Mouse (Mus musculus): ENCODE results near the gene Daam1.

DNA sequence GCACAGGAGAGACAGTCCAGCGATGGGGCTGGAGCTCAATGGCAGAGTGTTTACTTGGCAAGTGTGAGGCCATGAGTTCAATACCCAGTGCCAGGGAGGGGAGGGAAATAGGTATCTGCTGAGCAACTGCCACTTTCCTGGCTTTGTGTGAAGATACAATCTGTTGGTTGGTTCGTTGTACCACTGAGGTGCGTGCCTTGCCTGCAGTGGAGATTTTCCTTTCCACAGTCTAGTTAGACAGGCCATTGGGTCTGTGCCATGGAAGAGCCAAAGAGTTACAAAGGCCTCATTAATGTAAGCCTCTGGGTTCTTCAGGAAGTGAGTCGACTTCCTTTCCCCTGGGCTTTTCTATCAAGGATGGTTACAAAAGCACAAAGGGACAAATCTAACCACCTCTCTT, 112.8 kb downstream of the Daam1 start:
- no peak for TF ChIP-seq CTCF (IDR thresholded peaks at IDR 0.05; ENCODE audit: insufficient read depth, low read length)
- TF ChIP-seq POLR2A (IDR thresholded peaks at IDR 0.05; ENCODE audit: borderline replicate concordance, extremely low read depth, low read depth, low read length): no peak
